Mouse (Mus musculus) embryonic facial prominence, embryonic 11.5 days (tissue): ENCODE measurements around the gene 4930402H24Rik. TPM values are rescaled to one million over a fixed set of nuclear protein-coding genes. Genes with fewer than 3 reads are reported as not detected.

ENCODE experiments used
- ATAC-seq: fragments of 200-750 bp; cut with Nextera tagmentation; replicated peaks from 2 replicates; pipeline ENCODE4 v1.8.0; 2017; ENCODE audit warnings: low read depth; ENCODE audit not compliant: insufficient number of reproducible peaks, low FRiP score, low TSS enrichment
- DNase-seq: peaks from one replicate; pipeline ENCODE4 v3.0.0-alpha.2; 2015; ENCODE audit warnings: low spot score
- H3K27ac ChIP-seq: fragments of 300-500 bp; sonication (generic); replicated peaks from 2 replicates; pipeline ENCODE4 v1.5.1; 2014; ENCODE audit warnings: mild to moderate bottlenecking, low read depth, low read length, control low read depth
- H3K27me3 ChIP-seq: fragments of 300-500 bp; sonication (generic); 2 replicates; pipeline ENCODE4 v1.6.1; 2014; ENCODE audit warnings: mild to moderate bottlenecking, low read length, moderate library complexity, mixed read lengths; ENCODE audit not compliant: control insufficient read depth, insufficient read depth
- H3K36me3 ChIP-seq: fragments of 300-500 bp; sonication (generic); replicated peaks from 2 replicates; pipeline ENCODE4 v1.6.1; 2014; ENCODE audit warnings: low read depth, mild to moderate bottlenecking, low read length, moderate library complexity, mixed read lengths; ENCODE audit not compliant: control insufficient read depth, insufficient read depth
- H3K4me1 ChIP-seq: fragments of 300-500 bp; sonication (generic); 2 replicates; pipeline ENCODE4 v1.6.1; 2014; ENCODE audit warnings: low read length, mixed read lengths; ENCODE audit not compliant: control insufficient read depth, insufficient read depth
- H3K4me2 ChIP-seq: fragments of 300-500 bp; sonication (generic); 2 replicates; pipeline ENCODE4 v1.6.1; 2014; ENCODE audit warnings: low read depth, mild to moderate bottlenecking, control low read depth, low read length, moderate library complexity
- H3K4me3 ChIP-seq: fragments of 300-500 bp; sonication (generic); 2 replicates; pipeline ENCODE4 v1.5.1; 2014; ENCODE audit warnings: low read depth, low read length, control low read depth
- H3K9ac ChIP-seq: fragments of 300-500 bp; sonication (generic); replicated peaks from 2 replicates; pipeline ENCODE4 v1.6.1; 2014; ENCODE audit warnings: mild to moderate bottlenecking, control low read depth, low read length
- H3K9me3 ChIP-seq: fragments of 300-500 bp; sonication (generic); replicated peaks from 2 replicates; pipeline ENCODE4 v1.6.1; 2016; ENCODE audit warnings: mild to moderate bottlenecking, low read length, inconsistent platforms, mixed read lengths; ENCODE audit not compliant: control insufficient read depth
- WGBS: fragments of 180-500 bp; shearing (Covaris S2); extraction: QIAGEN DNeasy Blood & Tissue Kit; methylation state at CpG from one replicate; pipeline ENCODE4 v1.1.7; 2014; 5-methylcytosine and 5-hydroxymethylcytosine counted together
- polyA plus RNA-seq: library from polyadenylated mRNA; unstranded; fragments of >200 nt; fragmentation: Nextera tagmentation; extraction: Ambion mirVana; gene quantifications from 2 replicates; pipeline ENCODE4 v1.2.1, GENCODE M21; 2014

Gene 4930402H24Rik
- polyA plus RNA-seq, result 31.3 TPM in 2 replicates

DNA sequence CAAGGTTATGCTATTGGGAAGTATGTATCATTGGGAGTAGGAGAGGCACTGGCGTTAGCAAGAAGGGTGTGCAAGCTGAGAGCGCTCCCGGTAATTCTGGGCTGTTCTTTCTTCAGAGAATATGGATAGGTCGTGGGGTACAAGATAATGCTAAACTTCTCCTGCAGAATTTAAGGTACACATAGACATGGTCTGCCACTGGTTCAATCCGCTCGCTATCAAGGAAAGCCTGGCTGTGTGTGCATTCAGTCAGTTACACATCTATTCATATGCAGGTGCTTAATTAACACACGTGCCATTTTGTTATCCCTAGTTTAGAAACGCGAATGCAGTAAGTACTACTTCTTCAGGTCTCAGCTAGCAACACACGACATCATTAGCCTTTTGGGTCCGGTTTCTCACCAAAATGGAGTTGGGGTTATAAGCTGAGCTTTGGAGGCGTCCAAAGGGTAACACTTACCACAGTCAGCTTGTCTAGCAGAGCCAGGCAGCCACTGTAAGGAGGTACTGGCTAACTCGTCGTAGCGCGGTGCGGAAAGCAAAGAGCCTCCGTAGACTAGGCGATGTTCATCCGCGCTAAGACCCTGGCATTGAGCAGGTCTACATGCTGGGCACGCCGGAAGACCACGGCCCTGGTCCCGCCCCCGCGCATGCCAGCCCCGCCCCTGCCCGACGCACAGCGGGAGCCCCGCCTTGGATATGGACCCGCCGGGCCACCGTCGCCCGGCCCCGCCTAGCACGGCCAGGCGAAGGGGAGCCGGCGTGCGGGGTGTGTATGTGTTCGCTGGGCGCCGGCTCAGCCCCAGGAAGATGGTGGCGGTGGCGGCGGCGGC, at the start of gene 4930402H24Rik, which contains the start of gene Atrn:
4930402H24Rik (minus strand) TSS at position 656 of the 833 bp plus-strand sequence.
Atrn (plus strand) TSS at position 745 of the 833 bp plus-strand sequence.
- ATAC-seq, result peak; percentile 96
- 7% methylated on average over 38 of the region's 50 CpGs for WGBS
- Histone ChIP-seq H3K4me3 (peak within 1 kb of the TSS; percentile 99), H3K36me3 (no peaks in the 10 kb centered on the region), H3K4me2 (peak within 1 kb of the TSS; percentile 92), H3K27me3 (no peaks in the 10 kb centered on the region), H3K9ac (peak within 1 kb of the TSS; percentile 88), H3K9me3 (no peaks in the 10 kb centered on the region), H3K27ac (peak within 1 kb of the TSS; percentile 35; the same call in 1 of the 2 replicates), H3K4me1 (no peaks in the 10 kb centered on the region)
- peak; percentile 96 for DNase-seq

DNA sequence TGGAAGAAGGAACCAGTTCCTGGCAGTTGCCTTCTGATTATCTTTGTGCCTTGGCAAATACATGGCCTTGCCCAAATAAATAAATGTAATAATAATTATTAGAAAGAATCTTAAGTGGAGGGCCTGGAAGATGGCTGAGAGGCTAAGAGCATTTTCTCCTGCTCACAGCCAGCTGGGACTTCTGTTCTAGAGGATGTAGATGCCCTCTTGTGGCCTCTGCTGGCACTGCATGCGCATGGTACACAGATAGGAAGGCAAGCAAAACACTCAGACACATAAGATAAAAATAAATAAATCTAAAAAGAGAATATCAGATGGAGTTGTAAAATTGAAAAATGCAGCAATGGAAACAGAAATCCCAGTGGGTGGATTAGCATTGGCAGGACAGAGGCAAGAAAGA, 44.3 kb upstream of the 4930402H24Rik start:
- Histone ChIP-seq H3K9ac (no peak overlapping the region), H3K4me3 (no peak overlapping the region), H3K4me1 (no peaks in the 10 kb centered on the region), H3K27ac (no peak overlapping the region), H3K9me3 (no peaks in the 10 kb centered on the region), H3K36me3 (no peaks in the 10 kb centered on the region), H3K4me2 (no peak overlapping the region), H3K27me3 (no peaks in the 10 kb centered on the region)
- peak; percentile 89 for DNase-seq
- WGBS, result 0% methylated on average over 1 of the region's 1 CpGs
- no peak for ATAC-seq

DNA sequence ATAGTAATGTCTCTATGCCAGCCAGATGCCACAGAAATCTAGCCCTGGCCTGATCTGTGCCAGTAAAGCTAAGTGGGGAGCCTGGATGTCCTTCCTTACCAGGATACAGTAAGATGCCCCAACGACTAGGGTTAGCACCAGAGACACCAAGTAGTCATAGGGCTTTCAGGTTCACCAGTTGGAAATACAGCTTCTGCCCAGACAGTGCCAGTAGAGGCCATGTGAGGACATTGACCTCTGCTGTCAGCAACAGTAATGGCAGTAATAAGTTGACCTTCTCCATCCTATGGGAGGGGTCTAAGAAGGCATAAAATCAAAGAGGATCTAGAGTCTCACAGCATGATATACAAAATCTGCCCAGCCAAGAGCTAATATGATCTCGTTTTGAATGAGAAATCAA, 43.6 kb upstream of the 4930402H24Rik start:
- Histone ChIP-seq H3K4me3 (no peak overlapping the region), H3K9me3 (no peaks in the 10 kb centered on the region), H3K36me3 (no peaks in the 10 kb centered on the region), H3K4me2 (no peak overlapping the region), H3K9ac (no peak overlapping the region), H3K27me3 (no peaks in the 10 kb centered on the region), H3K4me1 (no peaks in the 10 kb centered on the region), H3K27ac (no peak overlapping the region)
- WGBS, result 75% methylated on average over 2 of the region's 2 CpGs
- ATAC-seq (no peak), DNase-seq (no peak)

DNA sequence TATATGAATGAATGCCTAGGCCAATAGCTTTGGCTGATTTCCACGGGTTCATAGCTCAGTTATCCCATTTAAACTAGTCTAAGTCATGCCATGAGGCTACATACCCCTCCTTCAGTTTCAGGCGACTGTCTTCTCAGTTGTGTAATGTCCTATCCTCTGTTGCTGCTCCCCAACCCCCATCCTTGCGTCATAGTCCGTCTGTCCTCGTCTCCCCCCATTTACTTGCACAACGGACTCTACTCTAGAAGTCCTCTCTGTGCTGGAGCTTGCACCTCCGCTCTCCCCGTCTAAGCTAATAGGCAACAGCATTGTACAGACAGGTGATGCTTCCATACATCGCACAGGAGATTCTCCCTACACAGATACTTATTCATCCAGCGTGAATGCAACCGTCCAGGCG, 26.7 kb upstream of the 4930402H24Rik start:
- H3K36me3 ChIP-seq, result no peaks in the 10 kb centered on the region
- no peaks in the 10 kb centered on the region for H3K9me3 ChIP-seq
- H3K4me3 ChIP-seq, result no peak overlapping the region
- H3K27me3 ChIP-seq, result no peaks in the 10 kb centered on the region
- H3K27ac ChIP-seq, result no peak overlapping the region
- H3K4me1 ChIP-seq, result no peaks in the 10 kb centered on the region
- H3K4me2 ChIP-seq, result no peak overlapping the region
- no peak overlapping the region for H3K9ac ChIP-seq
- no peak for ATAC-seq
- WGBS, result 88% methylated on average over 12 of the region's 12 CpGs
- no peak for DNase-seq

DNA sequence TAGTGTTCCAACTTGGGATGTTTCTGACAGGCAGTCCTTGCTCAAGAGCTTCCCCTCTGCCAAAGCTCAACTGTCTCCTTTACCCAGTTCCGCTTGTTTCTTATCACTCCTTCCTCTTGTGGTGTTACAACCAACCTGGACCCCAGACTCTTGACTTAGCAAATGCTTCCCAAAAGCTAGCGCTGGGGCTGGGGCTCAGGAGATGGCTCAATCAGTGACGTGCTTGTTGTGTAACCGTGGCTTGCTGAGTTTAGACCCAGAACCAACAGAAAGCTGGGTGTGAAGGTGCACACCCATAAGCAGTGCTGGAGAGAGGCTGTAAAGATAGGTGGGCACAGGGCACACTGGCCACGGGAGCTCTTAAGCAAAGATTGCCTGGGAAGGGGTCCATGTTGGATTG, 23.8 kb upstream of the 4930402H24Rik start:
- WGBS, result 93% methylated on average over 5 of the region's 5 CpGs
- no peak overlapping the region for H3K9ac ChIP-seq
- no peak for ATAC-seq
- no peaks in the 10 kb centered on the region for H3K9me3 ChIP-seq
- no peak overlapping the region for H3K27ac ChIP-seq
- H3K4me2 ChIP-seq, result no peak overlapping the region
- no peak for DNase-seq
- no peaks in the 10 kb centered on the region for H3K27me3 ChIP-seq
- H3K4me3 ChIP-seq, result no peak overlapping the region
- H3K4me1 ChIP-seq, result no peaks in the 10 kb centered on the region
- H3K36me3 ChIP-seq, result no peaks in the 10 kb centered on the region

DNA sequence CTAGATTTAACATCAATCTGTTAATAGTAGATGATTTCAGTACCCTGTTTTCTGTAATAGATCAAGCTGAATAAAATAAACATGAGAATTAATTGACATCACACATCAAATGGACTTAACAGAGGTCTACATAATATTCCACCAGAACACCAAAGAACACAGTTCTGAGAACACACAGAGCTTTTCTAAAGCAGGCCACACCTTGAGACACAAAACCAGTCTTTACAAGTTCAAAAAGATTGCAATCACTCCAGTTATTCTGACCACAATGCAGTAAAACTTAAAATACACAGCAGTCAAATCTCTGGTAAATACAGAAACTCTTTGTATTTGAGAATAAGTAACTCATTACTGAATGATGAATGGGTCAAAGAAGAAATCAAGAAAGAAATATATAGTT, 22.3 kb upstream of the 4930402H24Rik start:
- no peak for ATAC-seq
- Histone ChIP-seq H3K4me1 (no peaks in the 10 kb centered on the region), H3K27me3 (no peaks in the 10 kb centered on the region), H3K9me3 (no peaks in the 10 kb centered on the region), H3K9ac (no peak overlapping the region), H3K4me3 (no peak overlapping the region), H3K4me2 (no peak overlapping the region), H3K36me3 (no peaks in the 10 kb centered on the region), H3K27ac (no peak overlapping the region)
- DNase-seq, result no peak

DNA sequence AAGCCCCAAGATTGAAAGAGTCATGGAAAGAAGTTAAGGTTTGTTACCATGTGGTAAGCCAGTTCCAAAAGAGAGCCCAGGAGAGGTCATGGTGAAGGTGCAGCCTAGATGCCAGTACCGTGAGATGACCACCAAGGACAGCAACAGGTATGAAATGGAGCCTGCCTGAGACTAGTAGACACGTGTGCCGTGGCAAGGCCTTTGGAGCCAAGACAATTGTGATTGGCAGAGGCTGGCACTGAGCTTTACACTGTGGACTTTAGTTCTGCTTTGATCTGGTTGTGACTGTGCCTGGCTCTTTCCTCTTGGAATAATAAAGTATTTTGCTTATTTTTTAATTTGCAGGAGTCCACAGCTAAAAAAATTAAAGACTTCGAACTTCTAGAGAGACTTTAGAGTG, 21.8 kb upstream of the 4930402H24Rik start:
- Histone ChIP-seq H3K4me1 (no peaks in the 10 kb centered on the region), H3K4me3 (no peak overlapping the region), H3K27ac (no peak overlapping the region), H3K27me3 (no peaks in the 10 kb centered on the region), H3K9me3 (no peaks in the 10 kb centered on the region), H3K9ac (no peak overlapping the region), H3K36me3 (no peaks in the 10 kb centered on the region), H3K4me2 (no peak overlapping the region)
- no peak for DNase-seq
- no peak for ATAC-seq
- 88% methylated on average over 4 of the region's 4 CpGs for WGBS

DNA sequence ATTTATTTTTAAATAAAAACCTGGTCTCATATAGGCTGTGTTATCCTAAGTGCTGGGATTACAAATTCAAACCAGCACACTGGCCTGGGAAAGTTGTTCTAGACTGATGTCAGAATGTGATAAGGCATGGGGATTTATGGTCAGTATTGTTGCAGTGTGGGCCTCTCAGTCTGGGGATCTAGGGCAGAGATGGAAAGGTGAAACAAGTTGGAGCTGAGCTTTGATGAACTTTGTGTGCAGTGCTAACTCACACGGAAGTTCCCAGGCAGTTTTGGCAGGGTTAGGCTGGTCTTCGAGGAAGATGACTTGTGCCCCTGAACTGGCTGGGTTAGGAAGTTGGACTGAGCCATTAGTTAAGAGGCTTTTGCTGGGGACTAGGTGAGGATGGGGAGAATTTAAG, 18.7 kb upstream of the 4930402H24Rik start:
- H3K4me2 ChIP-seq, result no peak overlapping the region
- ATAC-seq, result no peak

More for the DNA sequence above, 18.7 kb upstream of the 4930402H24Rik start:
- no peak overlapping the region for H3K27ac ChIP-seq
- H3K36me3 ChIP-seq, result no peaks in the 10 kb centered on the region
- no peak overlapping the region for H3K9ac ChIP-seq
- H3K27me3 ChIP-seq, result no peaks in the 10 kb centered on the region
- H3K9me3 ChIP-seq, result no peaks in the 10 kb centered on the region
- no peaks in the 10 kb centered on the region for H3K4me1 ChIP-seq
- WGBS, result 76% methylated on average over 2 of the region's 2 CpGs
- H3K4me3 ChIP-seq, result no peak overlapping the region
- DNase-seq, result no peak
